Mouse (Mus musculus) myocyte (in vitro differentiated cells): Measurements from ENCODE around the gene Padi6.

Experiments
- CEBPB ChIP-seq: IDR thresholded peaks from 2 replicates; pipeline ENCODE4 v1.6.1; 2011; ENCODE audit warnings: mild to moderate bottlenecking, moderate library complexity; ENCODE audit not compliant: poor library complexity, insufficient read depth, severe bottlenecking
- E2F4 ChIP-seq: IDR thresholded peaks from one replicate; pipeline ENCODE4 v1.6.1; 2011; ENCODE audit warnings: mild to moderate bottlenecking, control low read depth, moderate library complexity; ENCODE audit not compliant: insufficient read depth
- MAX ChIP-seq: IDR thresholded peaks from one replicate; pipeline ENCODE4 v1.6.1; 2011; ENCODE audit warnings: low read depth, mild to moderate bottlenecking, control low read depth
- MYOG ChIP-seq, 3 experiments: IDR thresholded peaks; one replicate each; pipeline ENCODE4 v1.6.1; 2011; ENCODE audit warnings: control low read depth in 2 of 3, low read depth in 2 of 3, mild to moderate bottlenecking in 2 of 3; ENCODE audit not compliant: insufficient read length in 2 of 3, control insufficient read depth in 1 of 3, insufficient read depth in 1 of 3
- POLR2A ChIP-seq: IDR thresholded peaks from one replicate; pipeline ENCODE4 v1.6.1; 2011; ENCODE audit warnings: low read depth, mild to moderate bottlenecking, control low read depth, moderate library complexity; ENCODE audit not compliant: insufficient read length
- POLR2AphosphoS2 ChIP-seq: IDR thresholded peaks from one replicate; pipeline ENCODE4 v1.6.1; 2011; ENCODE audit warnings: low read depth, control low read depth; ENCODE audit not compliant: insufficient read length
- REST ChIP-seq: IDR thresholded peaks from one replicate; pipeline ENCODE4 v1.6.1; 2011; ENCODE audit warnings: mild to moderate bottlenecking, control low read depth, moderate library complexity; ENCODE audit not compliant: insufficient read depth, insufficient read length

- no peak for TF ChIP-seq CEBPB
- no peak for TF ChIP-seq REST
- TF ChIP-seq MYOG (IDR thresholded peaks at IDR 0.05; ENCODE audit: control insufficient read depth in 1 of 3, insufficient read depth in 1 of 3, insufficient read length in 2 of 3, low read depth in 2 of 3), result no peak
- no peak for TF ChIP-seq POLR2A
- TF ChIP-seq POLR2AphosphoS2, result no peak
- TF ChIP-seq MAX, result no peak
- no peak for TF ChIP-seq E2F4
Observed at GRCm38 (mm10) chr4:140761601-140762000, 19.2 kb upstream of the Padi6 start.
